Mouse (Mus musculus) limb, embryonic 12.5 days (tissue): ENCODE measurements at regions not wholly inside any gene's neighbourhood (a gene's known extent, or its start where the extent isn't known, plus 50 kb on each side); places are given as distances from the start of the nearest gene placed in this dataset.
A peak's percentile ranks its signal among the peaks of the same experiment; 100 is the strongest.

ENCODE experiments used
- ATAC-seq: fragments of 200-750 bp; cut with Nextera tagmentation; 2 replicates; pipeline ENCODE4 v1.8.0; 2017; ENCODE audit warnings: low read depth, moderate TSS enrichment; ENCODE audit not compliant: insufficient number of reproducible peaks, insufficient read depth, low FRiP score, low TSS enrichment
- H3K27ac ChIP-seq: fragments of 300-500 bp; sonication (generic); 2 replicates; pipeline ENCODE4 v1.5.1; 2016; ENCODE audit warnings: mild to moderate bottlenecking, moderate library complexity
- H3K27me3 ChIP-seq: fragments of 300-500 bp; sonication (generic); 2 replicates; pipeline ENCODE4 v1.6.1; 2016; ENCODE audit warnings: mild to moderate bottlenecking, moderate library complexity
- H3K36me3 ChIP-seq: fragments of 300-500 bp; sonication (generic); 2 replicates; pipeline ENCODE4 v1.6.1; 2016; ENCODE audit warnings: mild to moderate bottlenecking, moderate library complexity
- H3K4me1 ChIP-seq: fragments of 300-500 bp; sonication (generic); replicated peaks from 2 replicates; pipeline ENCODE4 v1.6.1; 2016
- H3K4me2 ChIP-seq: fragments of 300-500 bp; sonication (generic); 2 replicates; pipeline ENCODE4 v1.6.1; 2016; ENCODE audit warnings: mild to moderate bottlenecking, moderate library complexity
- H3K4me3 ChIP-seq: fragments of 300-500 bp; sonication (generic); replicated peaks from 2 replicates; pipeline ENCODE4 v1.5.1; 2016; ENCODE audit warnings: mild to moderate bottlenecking
- H3K9ac ChIP-seq: fragments of 300-500 bp; sonication (generic); replicated peaks from 2 replicates; pipeline ENCODE4 v1.6.1; 2016; ENCODE audit warnings: mild to moderate bottlenecking, moderate library complexity
- H3K9me3 ChIP-seq: fragments of 300-500 bp; sonication (generic); 2 replicates; pipeline ENCODE4 v1.6.1; 2016; ENCODE audit warnings: mild to moderate bottlenecking, moderate library complexity
- WGBS: fragments of 180-500 bp; shearing (Covaris S2); methylation state at CpG from one replicate; pipeline ENCODE4 v1.1.7; 2016; 5-methylcytosine and 5-hydroxymethylcytosine counted together

DNA sequence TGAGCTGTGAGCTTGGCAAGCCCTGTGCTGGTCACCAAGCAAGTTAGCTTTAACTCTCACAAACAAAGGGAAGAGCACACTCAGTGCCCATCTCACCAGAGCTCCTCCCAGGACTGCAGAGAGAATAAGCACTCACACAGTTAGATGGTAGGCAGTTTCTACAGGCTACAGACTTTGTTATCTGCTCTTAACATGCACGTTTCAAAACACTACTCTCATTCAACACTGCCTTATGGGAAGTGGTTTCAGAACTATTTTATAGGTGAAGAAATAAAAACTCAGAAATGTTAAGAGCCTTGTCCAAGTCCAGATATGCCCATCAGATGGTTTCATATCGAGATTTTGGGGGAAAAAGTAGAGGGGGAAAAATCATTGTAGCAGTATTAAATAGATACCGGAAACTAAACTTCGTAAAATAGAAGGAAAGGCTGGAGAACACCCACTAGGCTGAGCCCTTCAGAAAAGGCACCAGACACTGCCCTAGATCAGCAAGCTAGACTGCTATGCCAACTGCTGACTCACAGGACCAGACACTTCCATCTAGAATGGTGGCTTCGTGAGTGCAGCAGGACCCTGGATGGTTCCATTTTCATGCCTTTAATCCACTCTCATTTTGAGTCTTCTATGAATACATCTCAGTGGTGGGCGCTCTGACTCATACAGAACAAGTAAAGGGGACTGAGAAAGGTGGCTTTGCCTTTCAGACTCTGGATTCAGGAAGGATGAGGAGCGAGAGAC, 51.3 kb upstream of the Serbp1 start:
- Histone ChIP-seq H3K36me3 (no peaks in the 10 kb centered on the region), H3K9ac (no peak overlapping the region), H3K27me3 (no peaks in the 10 kb centered on the region), H3K4me3 (no peak overlapping the region), H3K4me1 (no peaks in the 10 kb centered on the region), H3K4me2 (no peak overlapping the region), H3K9me3 (no peaks in the 10 kb centered on the region), H3K27ac (no peak overlapping the region)
- ATAC-seq = no peak
- 84% methylated on average over 7 of the region's 7 CpGs for WGBS

DNA sequence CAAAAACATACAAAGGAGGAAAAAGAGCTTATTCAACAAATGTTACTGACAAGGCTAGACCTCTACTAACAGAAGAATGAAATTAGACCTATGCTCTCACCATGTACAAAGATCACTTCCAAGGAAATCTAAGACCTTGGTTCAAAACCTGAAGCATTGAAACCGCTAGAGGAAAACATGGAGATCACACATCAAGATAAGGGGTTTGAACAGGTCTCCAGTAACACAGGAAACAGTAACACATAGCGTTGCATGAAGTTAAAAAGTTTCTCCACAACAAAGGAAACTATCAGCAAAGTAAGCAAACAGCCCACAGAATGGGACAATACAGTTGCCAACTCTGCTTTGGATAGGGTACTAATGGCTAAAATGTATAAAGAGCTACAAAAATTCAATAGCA, 53.3 kb upstream of the Serbp1 start:
- Histone ChIP-seq H3K4me1 (no peaks in the 10 kb centered on the region), H3K36me3 (no peaks in the 10 kb centered on the region), H3K27me3 (no peaks in the 10 kb centered on the region; the same call in 1 of the 2 replicates), H3K9me3 (no peaks in the 10 kb centered on the region), H3K27ac (no peak overlapping the region), H3K4me2 (no peak overlapping the region), H3K4me3 (no peak overlapping the region), H3K9ac (no peak overlapping the region)
- WGBS = 85% methylated on average over 2 of the region's 2 CpGs
- no peak for ATAC-seq

DNA sequence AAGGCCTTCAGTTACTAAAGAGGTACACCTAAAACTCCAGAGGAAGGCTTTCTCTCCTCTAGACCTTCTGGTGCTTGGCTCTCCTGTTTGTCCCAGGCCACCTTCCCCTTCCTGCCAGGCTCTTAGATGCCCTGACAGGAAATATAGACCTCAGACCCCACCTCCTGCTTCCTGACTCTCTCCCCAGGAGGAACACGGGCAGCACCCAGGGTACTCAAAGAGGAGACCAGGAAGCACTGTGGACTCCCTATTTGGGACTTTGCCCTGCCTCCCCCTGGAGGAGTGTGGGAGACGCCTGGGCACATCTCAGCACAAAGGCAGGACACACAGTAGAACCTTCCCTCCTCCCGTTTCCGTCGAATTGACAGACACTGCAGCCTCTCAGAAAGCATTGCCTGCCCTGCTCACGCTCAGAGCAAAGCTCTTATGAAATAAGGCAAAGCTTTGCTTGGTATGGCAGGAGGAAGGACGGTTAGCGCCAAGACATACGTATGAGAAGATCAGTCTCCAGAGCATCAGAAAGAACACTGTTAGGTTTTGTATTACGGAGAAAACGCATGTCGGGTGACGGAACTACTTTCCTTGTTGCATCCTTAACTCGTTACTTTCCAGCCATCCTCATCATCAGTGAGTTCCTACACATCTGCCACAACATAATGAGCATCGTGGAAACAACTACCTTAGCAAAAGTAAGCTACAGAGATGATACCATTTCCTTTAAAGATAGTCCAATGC, 54.3 kb upstream of the Serbp1 start:
- no peak for ATAC-seq
- H3K4me3 ChIP-seq = no peak overlapping the region
- WGBS = 82% methylated on average over 15 of the region's 15 CpGs

DNA sequence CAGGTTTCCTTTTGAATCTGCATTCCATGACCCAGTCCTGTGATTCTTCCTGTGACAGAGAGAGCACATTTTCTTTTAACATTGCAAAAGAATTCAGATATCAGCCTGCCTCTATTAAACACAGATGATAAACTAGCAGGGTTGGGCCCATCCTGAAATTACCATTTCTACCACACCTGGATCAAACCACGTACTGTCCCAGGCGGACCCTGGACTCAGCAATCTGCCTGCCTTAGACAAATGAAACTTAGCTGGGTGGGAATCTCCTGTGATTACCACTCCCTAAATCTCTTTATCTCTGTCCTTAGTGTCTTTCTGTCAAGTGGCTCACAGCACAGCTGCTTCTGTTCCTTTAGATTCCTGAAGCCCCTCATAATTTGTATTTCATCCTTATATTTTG, 55.5 kb upstream of the Serbp1 start:
- Histone ChIP-seq H3K27me3 (no peaks in the 10 kb centered on the region; the same call in 1 of the 2 replicates), H3K36me3 (no peaks in the 10 kb centered on the region), H3K4me1 (0 out of 2 replicates have a peak, but pooled peaks cover 4% of the 10 kb centered on the region), H3K9me3 (no peaks in the 10 kb centered on the region), H3K4me3 (no peak overlapping the region), H3K27ac (no peak overlapping the region), H3K9ac (no peak overlapping the region), H3K4me2 (no peak overlapping the region)
- 88% methylated on average over 2 of the region's 2 CpGs for WGBS
- ATAC-seq = no peak

More for the DNA sequence above, 54.3 kb upstream of the Serbp1 start:
- Histone ChIP-seq H3K4me1 (no peaks in the 10 kb centered on the region), H3K9ac (no peak overlapping the region), H3K27ac (no peak overlapping the region), H3K27me3 (no peaks in the 10 kb centered on the region; the same call in 1 of the 2 replicates), H3K9me3 (no peaks in the 10 kb centered on the region), H3K4me2 (no peak overlapping the region), H3K36me3 (no peaks in the 10 kb centered on the region)

DNA sequence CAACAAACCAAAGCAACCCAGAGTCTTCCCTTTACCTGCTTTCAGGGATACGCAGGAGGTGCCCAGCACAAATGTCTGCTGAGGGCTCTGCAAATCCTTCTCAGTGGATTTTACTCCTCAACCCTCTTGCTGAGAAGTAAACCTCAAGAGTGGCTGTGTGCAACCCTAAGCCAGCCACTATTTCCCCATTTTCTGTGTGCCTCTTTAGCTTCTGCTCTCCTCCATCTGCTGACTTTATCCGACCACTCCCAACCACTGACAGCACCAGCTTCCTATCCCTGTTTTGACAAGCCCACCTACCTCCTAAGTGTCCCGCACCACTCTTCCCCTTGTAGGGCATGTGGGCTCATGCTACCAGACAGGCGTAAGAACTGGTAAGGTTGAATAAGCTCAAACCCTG, 56.5 kb upstream of the Serbp1 start:
- Histone ChIP-seq H3K36me3 (no peaks in the 10 kb centered on the region), H3K9me3 (no peaks in the 10 kb centered on the region), H3K4me1 (0 out of 2 replicates have a peak, but pooled peaks cover 4% of the 10 kb centered on the region), H3K27me3 (no peaks in the 10 kb centered on the region; the same call in 1 of the 2 replicates), H3K4me2 (no peak overlapping the region), H3K27ac (no peak overlapping the region), H3K9ac (no peak overlapping the region), H3K4me3 (no peak overlapping the region)
- 93% methylated on average over 4 of the region's 4 CpGs for WGBS
- no peak for ATAC-seq

DNA sequence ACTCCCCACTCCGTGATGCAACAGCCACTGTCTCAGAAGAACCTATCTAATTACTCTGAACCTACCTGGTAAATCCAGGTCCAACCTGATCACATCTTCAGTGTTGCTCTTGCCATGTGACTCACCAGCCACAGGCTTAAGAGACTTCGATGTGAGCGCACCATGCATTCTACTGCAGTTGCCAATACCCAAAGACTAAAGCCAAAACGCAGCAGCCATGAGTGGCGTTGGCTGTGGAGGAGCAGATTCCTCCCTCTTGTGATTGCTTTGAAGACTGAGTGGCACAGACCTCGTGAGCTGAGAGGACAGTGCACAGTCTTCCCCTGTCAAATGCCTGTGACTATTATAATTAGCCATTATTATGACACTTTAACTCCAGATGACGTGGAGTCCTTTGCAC, 58.6 kb upstream of the Serbp1 start:
- no peaks in the 10 kb centered on the region for H3K36me3 ChIP-seq
- H3K9me3 ChIP-seq = 0 out of 2 replicates have a peak, but pooled peaks cover 1% of the 10 kb centered on the region
- no peak overlapping the region for H3K4me2 ChIP-seq
- 0 out of 2 replicates have a peak, but pooled peaks cover 4% of the 10 kb centered on the region for H3K4me1 ChIP-seq
- no peak for ATAC-seq
- H3K27me3 ChIP-seq = no peaks in the 10 kb centered on the region; the same call in 1 of the 2 replicates
- 79% methylated on average over 7 of the region's 7 CpGs for WGBS
- no peak overlapping the region for H3K27ac ChIP-seq
- H3K9ac ChIP-seq = no peak overlapping the region
- no peak overlapping the region for H3K4me3 ChIP-seq

DNA sequence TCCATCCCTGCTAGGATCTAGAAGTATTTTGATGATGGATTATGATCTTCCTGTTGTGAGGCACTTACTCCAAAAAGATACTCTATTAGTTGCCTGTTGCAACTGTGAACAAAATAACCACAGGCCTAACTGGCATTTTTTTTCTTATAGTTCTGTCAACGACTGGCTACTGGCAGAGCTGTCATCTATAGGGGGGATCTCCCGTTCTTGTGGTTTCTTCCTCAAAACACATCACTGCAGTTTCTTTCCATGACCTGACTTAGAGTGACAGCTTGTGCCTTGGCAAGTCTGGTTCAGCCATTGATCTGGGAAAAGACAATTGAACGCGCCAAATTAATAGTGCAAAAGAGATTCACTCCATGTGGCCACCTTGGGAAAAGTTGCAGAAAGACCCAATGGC, 59.4 kb upstream of the Serbp1 start:
- no peak overlapping the region for H3K27ac ChIP-seq
- H3K9ac ChIP-seq = no peak overlapping the region
- ATAC-seq = no peak
- 0 out of 2 replicates have a peak, but pooled peaks cover 4% of the 10 kb centered on the region for H3K4me1 ChIP-seq
- no peak overlapping the region for H3K4me3 ChIP-seq
- H3K4me2 ChIP-seq = no peak overlapping the region
- 82% methylated on average over 4 of the region's 4 CpGs for WGBS
- H3K9me3 ChIP-seq = 0 out of 2 replicates have a peak, but pooled peaks cover 3% of the 10 kb centered on the region
- no peaks in the 10 kb centered on the region for H3K36me3 ChIP-seq
- H3K27me3 ChIP-seq = no peaks in the 10 kb centered on the region; the same call in 1 of the 2 replicates

DNA sequence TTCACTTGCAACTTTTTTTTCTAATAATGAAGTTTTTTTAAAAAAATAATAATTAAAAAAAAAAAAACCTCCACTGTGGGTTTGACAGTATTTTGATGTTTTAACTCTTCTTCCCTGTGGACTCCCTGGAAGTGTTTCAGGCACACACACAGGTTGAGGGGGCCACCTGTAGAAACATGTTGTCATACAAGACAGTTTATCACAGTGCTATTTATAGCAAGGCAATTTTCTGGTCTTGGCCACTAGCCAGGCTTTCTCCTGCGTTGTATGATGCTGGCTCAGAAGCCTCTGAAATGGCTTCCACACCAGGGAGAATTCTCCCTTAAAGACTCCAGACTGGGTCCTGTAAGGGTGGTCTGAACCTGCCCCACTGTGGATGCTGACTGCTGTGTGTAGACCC, 59.9 kb upstream of the Serbp1 start:
- 29% methylated on average over 1 of the region's 1 CpGs for WGBS
- ATAC-seq = no peak

DNA sequence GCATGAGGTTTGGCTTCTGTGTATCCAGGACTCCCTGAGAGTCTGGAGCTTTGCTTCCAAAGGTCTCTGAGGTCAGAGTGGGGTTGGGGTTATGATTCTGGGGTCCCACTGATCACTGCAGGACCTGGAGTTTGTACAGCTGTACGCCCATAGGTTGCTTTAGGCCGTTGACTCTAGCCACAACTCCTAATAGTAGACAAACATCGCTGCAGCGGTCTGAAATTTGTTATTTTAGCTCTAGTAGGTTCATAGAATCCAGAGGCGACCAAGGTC, 67.4 kb upstream of the Serbp1 start:
- Histone ChIP-seq H3K9ac (no peak overlapping the region; the same call in 1 of the 2 replicates), H3K9me3 (0 out of 2 replicates have a peak, but pooled peaks cover 3% of the 10 kb centered on the region), H3K27me3 (no peaks in the 10 kb centered on the region), H3K36me3 (no peaks in the 10 kb centered on the region), H3K27ac (peak overlapping the region; percentile 83), H3K4me1 (no peaks in the 10 kb centered on the region), H3K4me3 (0 out of 2 replicates have a peak overlapping the region, but pooled peaks have one; percentile 5), H3K4me2 (peak overlapping the region; percentile 35)
- WGBS = 82% methylated on average over 5 of the region's 5 CpGs
- ATAC-seq = no peak; the same call in 1 of the 2 replicates

More for the DNA sequence above, 59.9 kb upstream of the Serbp1 start:
- Histone ChIP-seq H3K4me3 (no peak overlapping the region), H3K27me3 (no peaks in the 10 kb centered on the region; the same call in 1 of the 2 replicates), H3K9ac (no peak overlapping the region), H3K27ac (no peak overlapping the region), H3K4me1 (0 out of 2 replicates have a peak, but pooled peaks cover 4% of the 10 kb centered on the region), H3K4me2 (no peak overlapping the region), H3K36me3 (no peaks in the 10 kb centered on the region), H3K9me3 (0 out of 2 replicates have a peak, but pooled peaks cover 3% of the 10 kb centered on the region)

DNA sequence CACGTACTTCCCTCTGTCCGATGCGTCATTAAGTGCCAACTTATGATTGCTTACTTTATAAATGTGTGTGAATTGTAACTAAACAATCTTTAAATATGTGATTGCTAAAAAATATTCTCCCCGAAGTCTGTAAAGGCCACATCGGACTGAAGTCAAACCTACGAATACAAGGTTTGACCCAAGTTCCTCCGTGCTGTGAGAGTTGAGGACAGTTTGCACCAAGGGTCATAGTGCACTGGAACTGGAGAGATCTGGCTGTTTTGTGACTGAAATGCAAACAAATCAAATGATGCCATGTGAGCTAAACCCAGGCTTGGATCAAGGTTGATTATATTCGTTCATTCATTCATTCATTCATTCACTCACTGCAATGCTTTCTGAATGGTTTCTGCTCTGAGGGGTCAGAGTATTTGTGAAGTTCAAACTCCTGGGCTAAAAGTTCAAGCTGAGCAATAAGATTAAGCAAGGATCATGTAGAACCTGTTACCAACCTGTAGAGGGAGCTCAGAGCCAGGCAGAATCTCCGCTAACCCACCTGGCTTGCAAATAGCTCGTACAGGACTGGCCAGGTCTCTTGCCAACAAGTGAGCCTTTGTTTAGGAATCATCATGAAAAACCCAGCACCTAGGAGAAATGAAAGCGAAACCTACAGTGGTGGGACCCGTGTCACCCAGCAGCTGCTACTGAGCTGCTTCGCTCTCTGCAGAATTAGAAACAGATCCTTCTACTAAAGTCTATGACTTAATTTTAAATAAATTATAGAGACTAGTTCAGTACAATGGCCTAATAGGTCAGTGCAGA, 67.9 kb upstream of the Serbp1 start:
- ATAC-seq = peak; percentile 87
- 0 out of 2 replicates have a peak, but pooled peaks cover 3% of the 10 kb centered on the region for H3K9me3 ChIP-seq
- no peak overlapping the region; the same call in 1 of the 2 replicates for H3K9ac ChIP-seq
- H3K27me3 ChIP-seq = no peaks in the 10 kb centered on the region
- H3K27ac ChIP-seq = peak overlapping the region; percentile 83
- H3K4me3 ChIP-seq = 0 out of 2 replicates have a peak overlapping the region, but pooled peaks have one; percentile 5
- 46% methylated on average over 13 of the region's 13 CpGs for WGBS
- H3K4me1 ChIP-seq = no peaks in the 10 kb centered on the region
- peak overlapping the region; percentile 35 for H3K4me2 ChIP-seq
- no peaks in the 10 kb centered on the region for H3K36me3 ChIP-seq

DNA sequence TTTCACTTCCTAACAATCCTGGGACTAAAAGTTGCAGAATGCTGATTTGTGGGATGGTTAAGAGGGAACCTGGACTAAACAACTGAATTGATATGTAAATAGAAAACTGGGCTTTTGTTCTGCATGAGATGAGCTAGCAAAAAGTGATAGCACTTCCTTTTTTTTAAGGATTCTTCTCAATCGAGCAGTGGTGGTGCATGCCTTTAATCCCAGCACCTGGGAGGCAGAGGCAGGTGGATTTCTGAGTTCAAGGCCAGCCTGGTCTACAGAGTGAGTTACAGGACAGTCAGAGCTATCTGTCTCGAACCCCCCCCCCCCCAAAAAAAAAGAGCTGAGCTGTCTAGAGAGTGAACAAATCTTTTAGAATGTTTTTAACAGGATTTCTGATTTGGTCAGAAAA, 69.2 kb upstream of the Serbp1 start:
- ATAC-seq = no peak
- Histone ChIP-seq H3K9ac (no peak overlapping the region), H3K27ac (no peak overlapping the region)

More for the DNA sequence above, 69.2 kb upstream of the Serbp1 start:
- no peaks in the 10 kb centered on the region for H3K36me3 ChIP-seq
- no peaks in the 10 kb centered on the region for H3K9me3 ChIP-seq
- H3K27me3 ChIP-seq = no peaks in the 10 kb centered on the region
- peak overlapping the region; percentile 50 for H3K4me2 ChIP-seq
- peak overlapping the region; percentile 36 for H3K4me3 ChIP-seq
- no peaks in the 10 kb centered on the region for H3K4me1 ChIP-seq
- 41% methylated on average over 2 of the region's 2 CpGs for WGBS
